Comparison of ENCODE assay signal across 12 mouse cellular contexts in the genomic region with DNA sequence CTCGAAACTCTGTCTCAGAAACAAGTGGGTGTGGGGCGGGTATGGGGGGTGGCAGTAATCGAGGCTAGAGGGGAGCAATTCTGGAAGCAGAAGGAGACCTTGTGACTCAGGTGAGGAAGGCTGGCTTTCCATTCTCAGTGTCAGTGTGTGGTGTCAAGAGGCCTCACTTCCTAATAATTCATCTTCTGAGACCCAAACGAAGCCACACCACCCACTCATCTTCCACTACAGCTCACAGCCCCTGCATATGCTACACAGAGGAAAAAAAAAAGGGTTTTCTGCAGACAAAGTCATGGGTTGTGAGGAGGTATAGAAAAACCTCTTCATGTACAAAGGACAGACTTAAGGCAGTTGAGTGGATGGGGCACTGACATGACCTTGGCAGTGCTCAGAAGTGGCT.
"Had no signal": no experiment of that assay in that cellular context is flagged by ENCODE, and none has a peak within 500 bp of the region (broad histone marks: within the 10 kb centered on the region; RNA-seq: fewer than 3 reads in every experiment).

No protein-coding gene starts in this region.

- H3K27me3 ChIP-seq: kidney, embryonic 15.5 days; liver, embryonic 15.5 days; midbrain, embryonic 13.5 days; neural tube, embryonic 15.5 days had no signal

- H3K9me3 ChIP-seq: kidney, embryonic 15.5 days; limb, embryonic 10.5 days; liver, embryonic 15.5 days; midbrain, embryonic 13.5 days; neural tube, embryonic 15.5 days had no signal

- H3K4me2 ChIP-seq: kidney, embryonic 15.5 days; liver, embryonic 11.5 days; liver, embryonic 15.5 days; midbrain, embryonic 13.5 days; neural tube, embryonic 15.5 days had no signal

- H3K36me3 ChIP-seq: kidney, embryonic 15.5 days; liver, embryonic 15.5 days; midbrain, embryonic 13.5 days; neural tube, embryonic 15.5 days had no signal

- ATAC-seq: midbrain, embryonic 13.5 days had no signal

- H3K27ac ChIP-seq: left cerebral cortex, adult 2 months; limb, embryonic 10.5 days; liver, embryonic 15.5 days; macrophage; midbrain, embryonic 13.5 days; neural tube, embryonic 15.5 days had no signal

- H3K9ac ChIP-seq: kidney, embryonic 15.5 days; liver, embryonic 15.5 days; midbrain, embryonic 13.5 days; neural tube, embryonic 15.5 days had no signal

- DNase-seq: kidney, postnatal 14 days; lung, adult 2 months; thymus, adult 18-20 months; thymus, postnatal 25 days had no signal

- H3K4me3 ChIP-seq: kidney, embryonic 15.5 days; left cerebral cortex, adult 2 months; limb, embryonic 10.5 days; liver, embryonic 15.5 days; midbrain, embryonic 13.5 days; neural tube, embryonic 15.5 days had no signal
